Mouse (Mus musculus) liver, postnatal 0 days (tissue): ENCODE measurements around the gene Fam81b. TPM values are rescaled to one million over a fixed set of nuclear protein-coding genes. Genes with fewer than 3 reads are reported as not detected.

Experiments used
- ATAC-seq: fragments of 200-750 bp; cut with Nextera tagmentation; 2 replicates; pipeline ENCODE4 v1.8.0; 2017; ENCODE audit warnings: mild to moderate bottlenecking, moderate library complexity
- DNase-seq: peaks from one replicate; pipeline ENCODE4 v3.0.0-alpha.2; 2016
- H3K27ac ChIP-seq: fragments of 300-500 bp; sonication (generic); 2 replicates; pipeline ENCODE4 v1.5.1; 2014; ENCODE audit warnings: antibody characterized with exemption, moderate library complexity, mild to moderate bottlenecking, low read depth
- H3K27me3 ChIP-seq: fragments of 300-500 bp; sonication (generic); 2 replicates; pipeline ENCODE4 v1.6.1; 2014; ENCODE audit warnings: low read length, control low read depth, mixed read lengths; ENCODE audit not compliant: insufficient read depth
- H3K36me3 ChIP-seq: fragments of 300-500 bp; sonication (generic); replicated peaks from 2 replicates; pipeline ENCODE4 v1.6.1; 2014; ENCODE audit warnings: mild to moderate bottlenecking, control low read depth, low read length, moderate library complexity, mixed read lengths; ENCODE audit not compliant: insufficient read depth
- H3K4me1 ChIP-seq: fragments of 300-500 bp; sonication (generic); 2 replicates; pipeline ENCODE4 v1.6.1; 2014; ENCODE audit warnings: antibody characterized with exemption, mild to moderate bottlenecking, control low read depth; ENCODE audit not compliant: insufficient read depth
- H3K4me2 ChIP-seq: fragments of 300-500 bp; sonication (generic); 2 replicates; pipeline ENCODE4 v1.6.1; 2014; ENCODE audit warnings: low read depth, mild to moderate bottlenecking, low read length, moderate library complexity, mixed read lengths
- H3K4me3 ChIP-seq: fragments of 300-500 bp; sonication (generic); 2 replicates; pipeline ENCODE4 v1.5.1; 2014; ENCODE audit warnings: low read depth, low read length
- H3K9ac ChIP-seq: fragments of 300-500 bp; sonication (generic); replicated peaks from 2 replicates; pipeline ENCODE4 v1.6.1; 2014; ENCODE audit warnings: mild to moderate bottlenecking, moderate library complexity
- H3K9me3 ChIP-seq: fragments of 300-500 bp; sonication (generic); 2 replicates; pipeline ENCODE4 v1.6.1; 2016; ENCODE audit warnings: mild to moderate bottlenecking, control low read depth, low read length, mixed read lengths
- CTCF ChIP-seq: sonication (generic); IDR thresholded peaks from 2 replicates; pipeline ENCODE4 v1.5.1; 2016; ENCODE audit warnings: antibody characterized with exemption, low read depth
- EP300 ChIP-seq: IDR thresholded peaks from 2 replicates; pipeline ENCODE4 v1.6.1; 2016; ENCODE audit warnings: antibody characterized with exemption, low read depth, mild to moderate bottlenecking
- WGBS: fragments of 180-500 bp; shearing (Covaris S2); extraction: QIAGEN DNeasy Blood & Tissue Kit; methylation state at CpG from one replicate; pipeline ENCODE4 v1.1.7; 2014; ENCODE audit not compliant: insufficient replicate concordance; 5-methylcytosine and 5-hydroxymethylcytosine counted together
- polyA plus RNA-seq: library from polyadenylated mRNA; unstranded; fragments of >200 nt; fragmentation: Nextera tagmentation; extraction: Ambion mirVana; gene quantifications from 2 replicates; pipeline ENCODE4 v1.2.1, GENCODE M21; 2015

Fam81b gene
- polyA plus RNA-seq, 1 experiment from 2014 or later, result not detected

- no peaks in the 10 kb centered on the region for H3K27me3 ChIP-seq
- no peaks in the 10 kb centered on the region for H3K9me3 ChIP-seq
- ATAC-seq (no peak), DNase-seq (no peak)
- H3K4me3 ChIP-seq, result no peak overlapping the region
- 88% methylated on average over 3 of the region's 3 CpGs for WGBS
- H3K4me1 ChIP-seq, result no peaks in the 10 kb centered on the region
- no peak overlapping the region for H3K27ac ChIP-seq
- H3K36me3 ChIP-seq, result no peaks in the 10 kb centered on the region
- no peak overlapping the region for H3K9ac ChIP-seq
- TF ChIP-seq CTCF (no peak), EP300 (no peak)
- H3K4me2 ChIP-seq, result no peak overlapping the region
These were observed 369 bp upstream of the Fam81b start for GRCm38 (mm10) chr13:76305241-76305640.

GRCm38 (mm10) chr13:76304201-76304600, 671 bp downstream of the Fam81b start:
- 74% methylated on average over 1 of the region's 1 CpGs for WGBS
- H3K4me1 ChIP-seq, result no peaks in the 10 kb centered on the region

GRCm38 (mm10) chr13:76303160-76303559, 1.7 kb downstream of the Fam81b start:
- H3K27me3 ChIP-seq, result no peaks in the 10 kb centered on the region
- H3K36me3 ChIP-seq, result no peaks in the 10 kb centered on the region
- WGBS, result 52% methylated on average over 1 of the region's 1 CpGs
- no peak overlapping the region for H3K4me3 ChIP-seq
- H3K4me2 ChIP-seq, result no peak overlapping the region
- no peak overlapping the region for H3K9ac ChIP-seq
- DNase-seq (no peak), ATAC-seq (no peak)
- no peaks in the 10 kb centered on the region for H3K9me3 ChIP-seq
- H3K4me1 ChIP-seq, result no peaks in the 10 kb centered on the region
- no peak overlapping the region for H3K27ac ChIP-seq
- TF ChIP-seq CTCF (no peak), EP300 (no peak)

More at GRCm38 (mm10) chr13:76304201-76304600, 671 bp downstream of the Fam81b start:
- H3K4me3 ChIP-seq, result no peak overlapping the region
- no peak for ATAC-seq
- no peaks in the 10 kb centered on the region for H3K27me3 ChIP-seq
- no peak overlapping the region for H3K27ac ChIP-seq
- H3K36me3 ChIP-seq, result no peaks in the 10 kb centered on the region
- H3K4me2 ChIP-seq, result no peak overlapping the region
- TF ChIP-seq CTCF, result no peak
- TF ChIP-seq EP300, result no peak
- DNase-seq, result no peak
- H3K9ac ChIP-seq, result no peak overlapping the region
- H3K9me3 ChIP-seq, result no peaks in the 10 kb centered on the region

- Histone ChIP-seq H3K27me3 (no peaks in the 10 kb centered on the region), H3K27ac (no peak overlapping the region), H3K4me3 (no peak overlapping the region), H3K9ac (no peak overlapping the region), H3K4me2 (no peak overlapping the region), H3K36me3 (no peaks in the 10 kb centered on the region), H3K9me3 (no peaks in the 10 kb centered on the region), H3K4me1 (no peaks in the 10 kb centered on the region)
- DNase-seq, result no peak
- WGBS, result 85% methylated on average over 2 of the region's 2 CpGs
- ATAC-seq, result no peak
- TF ChIP-seq CTCF, result no peak
These were observed 2.8 kb downstream of the Fam81b start for GRCm38 (mm10) chr13:76302056-76302455.

GRCm38 (mm10) chr13:76292050-76292449, 12.8 kb downstream of the Fam81b start:
- Histone ChIP-seq H3K4me1 (no peaks in the 10 kb centered on the region), H3K9me3 (no peaks in the 10 kb centered on the region), H3K27me3 (no peaks in the 10 kb centered on the region), H3K36me3 (no peaks in the 10 kb centered on the region), H3K9ac (no peak overlapping the region), H3K27ac (no peak overlapping the region), H3K4me2 (no peak overlapping the region), H3K4me3 (no peak overlapping the region)
- DNase-seq (no peak), ATAC-seq (no peak)
- TF ChIP-seq CTCF, result no peak
- WGBS, result 68% methylated on average over 4 of the region's 4 CpGs

- no peak for ATAC-seq
- no peak overlapping the region for H3K4me2 ChIP-seq
- 74% methylated on average over 3 of the region's 3 CpGs for WGBS
These were observed 20.3 kb downstream of the Fam81b start for GRCm38 (mm10) chr13:76284597-76284996.

GRCm38 (mm10) chr13:76264361-76265026, 40.4 kb downstream of the Fam81b start:
- ATAC-seq (no peak), DNase-seq (no peak)
- WGBS, result 66% methylated on average over 5 of the region's 5 CpGs

More at GRCm38 (mm10) chr13:76284597-76284996, 20.3 kb downstream of the Fam81b start:
- TF ChIP-seq CTCF (no peak), EP300 (no peak)
- Histone ChIP-seq H3K9ac (no peak overlapping the region), H3K27me3 (no peaks in the 10 kb centered on the region), H3K36me3 (no peaks in the 10 kb centered on the region), H3K9me3 (no peaks in the 10 kb centered on the region), H3K4me1 (no peaks in the 10 kb centered on the region), H3K27ac (no peak overlapping the region), H3K4me3 (no peak overlapping the region)
- no peak for DNase-seq

More at GRCm38 (mm10) chr13:76264361-76265026, 40.4 kb downstream of the Fam81b start:
- H3K9ac ChIP-seq, result no peak overlapping the region
- no peak overlapping the region for H3K27ac ChIP-seq
- no peak overlapping the region for H3K4me3 ChIP-seq
- no peaks in the 10 kb centered on the region for H3K9me3 ChIP-seq
- H3K4me1 ChIP-seq, result no peaks in the 10 kb centered on the region
- no peaks in the 10 kb centered on the region for H3K27me3 ChIP-seq
- H3K4me2 ChIP-seq, result no peak overlapping the region
- H3K36me3 ChIP-seq, result no peaks in the 10 kb centered on the region
- TF ChIP-seq CTCF (no peak), EP300 (no peak)
